Mouse (Mus musculus) erythroblast, embryonic 14.5 days (primary cell): ENCODE results near the gene Nol9.

Experiments used
- GATA1 ChIP-seq: IDR thresholded peaks from 2 replicates; pipeline ENCODE4 v1.6.1; 2012; ENCODE audit warnings: low read length, inconsistent platforms, mixed read lengths
- TAL1 ChIP-seq: IDR thresholded peaks from 3 replicates; pipeline ENCODE4 v1.6.1; 2012; ENCODE audit warnings: low read length, inconsistent platforms, mixed read lengths

GRCm38 (mm10) chr4:152044609-152045008 lies 5.5 kb downstream of the Nol9 start:
- TF ChIP-seq GATA1 (0 out of 2 replicates have a peak, but pooled peaks have one; percentile 10), TAL1 (0 out of 3 replicates have a peak, but pooled peaks have one; percentile 6)
